In the genomic region with DNA sequence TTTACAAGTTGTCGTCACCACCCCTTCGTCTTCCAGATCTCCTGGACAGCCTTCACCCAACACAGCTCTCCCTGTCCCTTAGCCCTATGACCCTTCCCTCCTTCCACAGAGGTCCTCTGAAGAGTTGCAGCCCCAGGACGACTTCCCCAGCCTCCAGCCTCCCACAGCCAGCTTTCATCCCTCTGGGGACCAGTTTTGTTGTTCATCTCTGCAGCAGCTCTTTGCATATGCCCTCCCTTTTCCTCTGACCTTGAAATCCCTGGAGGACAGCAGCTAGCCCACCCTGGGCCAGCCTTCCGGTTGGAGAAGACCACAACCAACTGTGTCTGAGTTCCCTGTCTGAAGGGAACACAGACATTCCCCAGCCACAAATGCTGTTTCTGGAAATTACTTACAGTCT, we compare ENCODE assay signal across 12 mouse cellular contexts.
"Had no signal": no experiment of that assay in that cellular context is flagged by ENCODE, and none has a peak within 500 bp of the region (broad histone marks: within the 10 kb centered on the region; RNA-seq: fewer than 3 reads in every experiment).

No protein-coding gene starts in this region.

- H3K27me3 ChIP-seq: limb, embryonic 13.5 days; neural tube, embryonic 13.5 days; stomach, embryonic 15.5 days had no signal

- ATAC-seq: lung, postnatal 0 days had no signal

- H3K4me2 ChIP-seq: limb, embryonic 13.5 days; neural tube, embryonic 13.5 days; stomach, embryonic 15.5 days had no signal

- H3K9me3 ChIP-seq: limb, embryonic 13.5 days; midbrain, embryonic 10.5 days; neural tube, embryonic 13.5 days; stomach, embryonic 15.5 days had no signal

- H3K9ac ChIP-seq: limb, embryonic 13.5 days; liver, embryonic 14.5 days; neural tube, embryonic 13.5 days; stomach, embryonic 15.5 days had no signal

- H3K4me1 ChIP-seq: limb, embryonic 13.5 days; midbrain, embryonic 10.5 days; neural tube, embryonic 13.5 days; stomach, embryonic 15.5 days had no signal

- H3K36me3 ChIP-seq: midbrain, embryonic 10.5 days; neural tube, embryonic 13.5 days; stomach, embryonic 15.5 days had no signal

- H3K4me3 ChIP-seq: limb, embryonic 13.5 days; midbrain, embryonic 10.5 days; neural tube, embryonic 13.5 days; stomach, embryonic 15.5 days had no signal

- DNase-seq: left cerebral cortex, postnatal 4 days; lung, adult 18-20 months; midbrain, embryonic 14.5 days; retina, postnatal 1 day; thymus, adult 2 months; thymus, postnatal 36 days had no signal

- H3K27ac ChIP-seq: limb, embryonic 13.5 days; liver, embryonic 14.5 days; midbrain, embryonic 10.5 days; neural tube, embryonic 13.5 days; stomach, embryonic 15.5 days had no signal
